Mouse (Mus musculus): ENCODE data around the gene Slc26a8.

DNA sequence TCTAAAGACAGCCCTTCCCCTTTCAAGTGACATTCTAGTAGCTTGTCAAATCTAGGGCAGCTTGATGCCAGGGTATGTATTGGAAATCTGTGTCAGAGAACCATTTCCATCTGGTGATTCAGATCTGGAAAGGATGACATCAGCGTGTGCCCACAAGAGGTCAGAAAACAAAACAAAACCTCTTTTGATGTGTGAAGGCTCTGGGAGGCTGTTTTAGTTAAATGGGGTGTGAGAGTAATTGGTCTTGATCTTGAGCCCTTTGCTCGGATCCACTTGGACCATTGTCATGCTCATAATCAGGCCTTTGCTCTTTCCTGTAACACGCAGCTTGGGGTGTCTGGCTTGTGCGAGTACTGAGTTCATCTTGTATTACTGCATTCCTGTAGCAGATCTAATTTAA lies 8.2 kb upstream of the Slc26a8 start:
- TF ChIP-seq MAFK (IDR thresholded peaks at IDR 0.05; ENCODE audit: insufficient read depth, low read depth, low read length) = no peak
- no peak for TF ChIP-seq ZC3H11A (IDR thresholded peaks at IDR 0.05; ENCODE audit: borderline replicate concordance, low read depth, low read length)

Measured in ES-E14 (cell line).